Mouse (Mus musculus): ENCODE data around the gene Maff. TPM values are rescaled to one million over a fixed set of nuclear protein-coding genes. Genes with fewer than 3 reads are reported as not detected.
A peak's percentile ranks its signal among the peaks of the same experiment; 100 is the strongest.

Gene Maff
- polyA plus RNA-seq, 1 experiment from 2014 or later, result 0.84 TPM

- Histone ChIP-seq H3K4me3 (no peak overlapping the region), H3K36me3 (peaks cover 79% of the 10 kb centered on the region), H3K27me3 (no peaks in the 10 kb centered on the region), H3K9ac (no peak overlapping the region; the same call in 1 of the 2 replicates), H3K9me3 (no peaks in the 10 kb centered on the region), H3K27ac (peak overlapping the region; percentile 18; the same call in 1 of the 2 replicates), H3K4me1 (replicated peaks) (peaks cover 4% of the 10 kb centered on the region; the same call in 1 of the 2 replicates), H3K4me2 (no peak overlapping the region)
- ATAC-seq (ENCODE audit: low FRiP score), result no peak
- WGBS, result 77% methylated on average over 15 of the region's 15 CpGs
Observed at GRCm38 (mm10) chr15:79369452-79370280, 23.2 kb downstream of the Maff start.

- Histone ChIP-seq H3K4me2 (no peak overlapping the region), H3K36me3 (peaks cover 73% of the 10 kb centered on the region), H3K27me3 (no peaks in the 10 kb centered on the region), H3K27ac (peak overlapping the region; percentile 18; the same call in 1 of the 2 replicates), H3K4me3 (no peak overlapping the region), H3K9ac (no peak overlapping the region), H3K9me3 (no peaks in the 10 kb centered on the region), H3K4me1 (replicated peaks) (peaks cover 6% of the 10 kb centered on the region; the same call in 1 of the 2 replicates)
- 68% methylated on average over 7 of the region's 7 CpGs for WGBS
- ATAC-seq (ENCODE audit: low FRiP score), result no peak
Observed at GRCm38 (mm10) chr15:79370281-79370843, 23.9 kb downstream of the Maff start.

GRCm38 (mm10) chr15:79374760-79375159, 28.3 kb downstream of the Maff start:
- H3K4me2 ChIP-seq, result no peak overlapping the region
- 55% methylated on average over 3 of the region's 3 CpGs for WGBS
- no peak overlapping the region for H3K4me3 ChIP-seq
- no peaks in the 10 kb centered on the region for H3K27me3 ChIP-seq
- H3K27ac ChIP-seq, result peak overlapping the region; percentile 41; the same call in 1 of the 2 replicates
- H3K36me3 ChIP-seq, result peaks cover 69% of the 10 kb centered on the region
- H3K9me3 ChIP-seq, result no peaks in the 10 kb centered on the region
- H3K9ac ChIP-seq, result peak overlapping the region; percentile 26; the same call in 1 of the 2 replicates
- ATAC-seq (ENCODE audit: low FRiP score), result no peak
- peaks cover 6% of the 10 kb centered on the region; the same call in 1 of the 2 replicates for H3K4me1 ChIP-seq (replicated peaks)

- Histone ChIP-seq H3K27ac (no peak overlapping the region), H3K27me3 (no peaks in the 10 kb centered on the region), H3K9me3 (no peaks in the 10 kb centered on the region), H3K9ac (no peak overlapping the region), H3K4me1 (replicated peaks) (peaks cover 9% of the 10 kb centered on the region), H3K4me3 (no peak overlapping the region), H3K4me2 (no peak overlapping the region), H3K36me3 (peaks cover 49% of the 10 kb centered on the region)
- ATAC-seq (ENCODE audit: low FRiP score), result no peak
- WGBS, result 82% methylated on average over 6 of the region's 6 CpGs
Observed at GRCm38 (mm10) chr15:79377681-79378080, 31.3 kb downstream of the Maff start.

GRCm38 (mm10) chr15:79378608-79379007, 32.2 kb downstream of the Maff start:
- no peak overlapping the region for H3K27ac ChIP-seq
- no peak overlapping the region for H3K9ac ChIP-seq
- H3K9me3 ChIP-seq, result no peaks in the 10 kb centered on the region
- no peaks in the 10 kb centered on the region for H3K27me3 ChIP-seq
- no peak overlapping the region for H3K4me3 ChIP-seq
- no peak overlapping the region for H3K4me2 ChIP-seq
- WGBS, result 96% methylated on average over 10 of the region's 10 CpGs
- ATAC-seq (ENCODE audit: low FRiP score), result no peak
- peaks cover 14% of the 10 kb centered on the region for H3K4me1 ChIP-seq (replicated peaks)
- H3K36me3 ChIP-seq, result peaks cover 40% of the 10 kb centered on the region

- H3K27ac ChIP-seq, result no peak overlapping the region
- peaks cover 34% of the 10 kb centered on the region for H3K36me3 ChIP-seq
- no peak overlapping the region for H3K4me2 ChIP-seq
- no peak overlapping the region for H3K4me3 ChIP-seq
- ATAC-seq (ENCODE audit: low FRiP score), result no peak
- no peaks in the 10 kb centered on the region for H3K27me3 ChIP-seq
- H3K4me1 ChIP-seq (replicated peaks), result peaks cover 12% of the 10 kb centered on the region
- WGBS, result 92% methylated on average over 7 of the region's 7 CpGs
- no peak overlapping the region for H3K9ac ChIP-seq
- no peaks in the 10 kb centered on the region for H3K9me3 ChIP-seq
Observed at GRCm38 (mm10) chr15:79379658-79380057, 33.2 kb downstream of the Maff start.

GRCm38 (mm10) chr15:79380468-79381444, 34.3 kb downstream of the Maff start:
- 0 out of 2 replicates have a peak, but pooled peaks have one; percentile 39 for ATAC-seq (ENCODE audit: low FRiP score)
- Histone ChIP-seq H3K4me2 (no peak overlapping the region), H3K27me3 (no peaks in the 10 kb centered on the region), H3K4me3 (no peak overlapping the region), H3K4me1 (replicated peaks) (peaks cover 9% of the 10 kb centered on the region; the same call in 1 of the 2 replicates), H3K9me3 (no peaks in the 10 kb centered on the region), H3K27ac (no peak overlapping the region), H3K36me3 (peaks cover 29% of the 10 kb centered on the region), H3K9ac (no peak overlapping the region)
- 52% methylated on average over 22 of the region's 23 CpGs for WGBS

GRCm38 (mm10) chr15:79381644-79382043, 35.2 kb downstream of the Maff start:
- H3K4me2 ChIP-seq, result no peak overlapping the region
- H3K36me3 ChIP-seq, result peaks cover 21% of the 10 kb centered on the region
- 89% methylated on average over 9 of the region's 9 CpGs for WGBS
- ATAC-seq (ENCODE audit: low FRiP score), result no peak
- peaks cover 9% of the 10 kb centered on the region; the same call in 1 of the 2 replicates for H3K4me1 ChIP-seq (replicated peaks)
- no peak overlapping the region for H3K27ac ChIP-seq
- no peaks in the 10 kb centered on the region for H3K27me3 ChIP-seq
- no peak overlapping the region for H3K4me3 ChIP-seq
- no peak overlapping the region for H3K9ac ChIP-seq
- no peaks in the 10 kb centered on the region for H3K9me3 ChIP-seq

- Histone ChIP-seq H3K27me3 (no peaks in the 10 kb centered on the region), H3K27ac (no peak overlapping the region), H3K4me1 (replicated peaks) (peaks cover 47% of the 10 kb centered on the region), H3K36me3 (no peaks in the 10 kb centered on the region), H3K9ac (no peak overlapping the region), H3K4me2 (no peak overlapping the region), H3K4me3 (no peak overlapping the region), H3K9me3 (no peaks in the 10 kb centered on the region)
- no peak for ATAC-seq (ENCODE audit: low FRiP score)
- WGBS, result 67% methylated on average over 6 of the region's 6 CpGs
Observed at GRCm38 (mm10) chr15:79387081-79387480, 40.7 kb downstream of the Maff start.

GRCm38 (mm10) chr15:79387611-79388010, 41.2 kb downstream of the Maff start:
- Histone ChIP-seq H3K27me3 (no peaks in the 10 kb centered on the region), H3K27ac (no peak overlapping the region), H3K4me1 (replicated peaks) (peaks cover 52% of the 10 kb centered on the region), H3K9ac (no peak overlapping the region), H3K4me2 (no peak overlapping the region), H3K9me3 (no peaks in the 10 kb centered on the region), H3K36me3 (no peaks in the 10 kb centered on the region), H3K4me3 (no peak overlapping the region)
- WGBS, result 85% methylated on average over 7 of the region's 7 CpGs
- no peak for ATAC-seq (ENCODE audit: low FRiP score)

- Histone ChIP-seq H3K9me3 (no peaks in the 10 kb centered on the region), H3K27ac (no peak overlapping the region), H3K36me3 (no peaks in the 10 kb centered on the region), H3K4me2 (no peak overlapping the region), H3K4me3 (no peak overlapping the region), H3K9ac (no peak overlapping the region), H3K4me1 (replicated peaks) (peaks cover 55% of the 10 kb centered on the region), H3K27me3 (no peaks in the 10 kb centered on the region)
- ATAC-seq (ENCODE audit: low FRiP score), result no peak
- WGBS, result 84% methylated on average over 6 of the region's 6 CpGs
Observed at GRCm38 (mm10) chr15:79388171-79388570, 41.8 kb downstream of the Maff start.

- 73% methylated on average over 6 of the region's 6 CpGs for WGBS
- peaks cover 75% of the 10 kb centered on the region for H3K4me1 ChIP-seq (replicated peaks)
- ATAC-seq (ENCODE audit: low FRiP score), result no peak
Observed at GRCm38 (mm10) chr15:79390434-79390833, 44.0 kb downstream of the Maff start.

More at GRCm38 (mm10) chr15:79390434-79390833, 44.0 kb downstream of the Maff start:
- Histone ChIP-seq H3K36me3 (no peaks in the 10 kb centered on the region), H3K27ac (no peak overlapping the region), H3K27me3 (no peaks in the 10 kb centered on the region), H3K4me2 (no peak overlapping the region), H3K4me3 (no peak overlapping the region), H3K9ac (no peak overlapping the region), H3K9me3 (no peaks in the 10 kb centered on the region)

Data from hindbrain, embryonic 13.5 days (tissue).